Comparison of ENCODE assay signal across 41 mouse cellular contexts in the genomic region with DNA sequence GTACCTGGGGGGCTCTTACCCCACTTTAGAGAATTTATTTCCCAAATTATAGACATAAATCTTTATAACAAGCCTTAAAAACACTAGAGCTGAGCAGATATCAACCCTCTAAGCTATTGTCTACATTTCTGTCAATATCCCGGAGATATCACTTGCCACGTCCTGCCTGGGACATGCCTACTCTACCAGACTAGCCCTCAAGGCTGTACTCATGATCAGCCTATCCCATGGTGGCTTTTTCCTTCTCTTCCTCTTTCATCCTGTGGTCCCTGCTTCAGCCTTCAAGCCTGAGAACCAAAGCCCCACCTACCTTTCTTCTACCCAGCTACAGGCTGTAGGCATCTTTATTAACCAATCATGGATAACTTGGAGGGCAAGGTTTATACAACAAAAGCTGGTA. TPM values are rescaled to one million over a fixed set of nuclear protein-coding genes. Genes with fewer than 3 reads are reported as not detected.
"Had no signal": no experiment of that assay in that cellular context is flagged by ENCODE, and none has a peak within 500 bp of the region (broad histone marks: within the 10 kb centered on the region; RNA-seq: fewer than 3 reads in every experiment).

No protein-coding gene starts in this region.

- DNase-seq: gastrocnemius, postnatal 14 days; gastrocnemius, postnatal 36 days; heart, adult 11 months; heart, postnatal 10 days; heart, postnatal 4 days; kidney, adult 18-20 months; kidney, adult 8-10 months; kidney, postnatal 10 days; kidney, postnatal 25 days; kidney, postnatal 4 days; layer of hippocampus, postnatal 36 days; liver; liver, embryonic 13.5 days had no signal

- H3K9me3 ChIP-seq: heart, embryonic 13.5 days; heart, embryonic 15.5 days; hindbrain, embryonic 10.5 days; hindbrain, embryonic 12.5 days; intestine, embryonic 15.5 days; limb, embryonic 10.5 days; limb, embryonic 12.5 days; liver, embryonic 13.5 days; liver, embryonic 15.5 days had no signal

- H3K4me2 ChIP-seq: heart, embryonic 11.5 days; heart, embryonic 13.5 days; heart, embryonic 15.5 days; hindbrain, embryonic 12.5 days; hindbrain, embryonic 14.5 days; intestine, embryonic 15.5 days; limb, embryonic 12.5 days; liver, embryonic 11.5 days; liver, embryonic 13.5 days; liver, embryonic 15.5 days had no signal

- H3K27ac ChIP-seq: heart, embryonic 13.5 days; heart, embryonic 15.5 days; hindbrain, embryonic 10.5 days; intestine, embryonic 15.5 days; layer of hippocampus, adult 2 months; limb, embryonic 10.5 days; limb, embryonic 12.5 days; liver, embryonic 13.5 days; liver, embryonic 15.5 days had no signal

- ATAC-seq: inflammation-experienced regulatory T-cells, adult 6 months; intestine, embryonic 15.5 days; intestine, postnatal 0 days had no signal

- H3K9ac ChIP-seq: heart, embryonic 13.5 days; heart, embryonic 15.5 days; hindbrain, embryonic 12.5 days; hindbrain, embryonic 14.5 days; intestine, embryonic 15.5 days; limb, embryonic 12.5 days; liver, embryonic 13.5 days; liver, embryonic 15.5 days had no signal

- H3K27me3 ChIP-seq: heart, embryonic 13.5 days; heart, embryonic 15.5 days; hindbrain, embryonic 12.5 days; intestine, embryonic 15.5 days had no signal

- H3K4me3 ChIP-seq: heart, embryonic 13.5 days; heart, embryonic 15.5 days; hindbrain, embryonic 10.5 days; hindbrain, embryonic 12.5 days; intestine, embryonic 15.5 days; layer of hippocampus, adult 2 months; limb, embryonic 10.5 days; limb, embryonic 12.5 days; liver, embryonic 13.5 days; liver, embryonic 15.5 days had no signal

- H3K4me1 ChIP-seq: heart, embryonic 13.5 days; heart, embryonic 15.5 days; intestine, embryonic 15.5 days; limb, embryonic 10.5 days; limb, embryonic 12.5 days; liver, embryonic 13.5 days; liver, embryonic 15.5 days had no signal

RNA-seq across cellular contexts. Expression of gene Psmb11, which starts 8.6 kb away (rescaled TPM):
- total RNA-seq: gastrocnemius, adult 18-20 months; gastrocnemius, adult 8-10 months; gastrocnemius, postnatal 14 days; heart, adult 8-10 months; heart, postnatal 10 days; heart, postnatal 25 days; heart, postnatal 4 days; left cerebral cortex, postnatal 10 days had no signal
- polyA plus RNA-seq: gonadal fat pad, adult 2 months; heart, embryonic 11.5 days; hindbrain, embryonic 12.5 days; inflammation-experienced regulatory T-cells, adult 6 months; intestine, embryonic 15.5 days; intestine, postnatal 0 days; kidney, embryonic 14.5 days; liver, embryonic 11.5 days; liver, embryonic 13.5 days; liver, embryonic 15.5 days had no signal

RNA-seq across cellular contexts. Expression of gene Gm17606, which starts 11.0 kb away (rescaled TPM):
- total RNA-seq: gastrocnemius, adult 18-20 months; gastrocnemius, adult 8-10 months; gastrocnemius, postnatal 14 days; gastrocnemius, postnatal 36 days; heart, adult 8-10 months; heart, postnatal 10 days; heart, postnatal 25 days; heart, postnatal 4 days; layer of hippocampus, adult 2 months; layer of hippocampus, postnatal 14 days; layer of hippocampus, postnatal 36 days; left cerebral cortex, adult 18-20 months; left cerebral cortex, adult 8-10 months; left cerebral cortex, postnatal 10 days; left cerebral cortex, postnatal 25 days had no signal
- polyA plus RNA-seq: gonadal fat pad, adult 2 months; heart, embryonic 11.5 days; heart, embryonic 13.5 days; heart, embryonic 15.5 days; hindbrain, embryonic 10.5 days; hindbrain, embryonic 12.5 days; hindbrain, embryonic 14.5 days; hindbrain, embryonic 16.5 days; inflammation-experienced regulatory T-cells, adult 6 months; intestine, embryonic 15.5 days; intestine, postnatal 0 days; kidney, embryonic 14.5 days; kidney, embryonic 16.5 days; limb, embryonic 10.5 days; limb, embryonic 12.5 days; limb, embryonic 14.5 days; liver, embryonic 11.5 days; liver, embryonic 13.5 days; liver, embryonic 15.5 days had no signal
